Mouse (Mus musculus) lung, postnatal 4 days (tissue): ENCODE data around the gene Epha2.
A peak's percentile ranks its signal among the peaks of the same experiment; 100 is the strongest.

Experiments
- DNase-seq, 2 experiments: peaks; one replicate each; pipeline ENCODE4 v3.0.0; 2021

Epha2 gene

GRCm38 (mm10) chr4:141301116-141301553 lies at the start of gene Epha2:
Gene Epha2, plus strand, starts transcription at chr4:141301240.
- DNase-seq, result peak; percentile 91 to 92

- no peak for DNase-seq
Observed at GRCm38 (mm10) chr4:141252641-141253040, 48.4 kb upstream of the Epha2 start.

GRCm38 (mm10) chr4:141254234-141254633 lies 46.8 kb upstream of the Epha2 start:
- DNase-seq, result peak; percentile 58 to 88

- DNase-seq, result no peak
Observed at GRCm38 (mm10) chr4:141257440-141257839, 43.6 kb upstream of the Epha2 start.

GRCm38 (mm10) chr4:141259413-141259812 lies 41.6 kb upstream of the Epha2 start:
- no peak for DNase-seq

- peak; percentile 74 to 83 for DNase-seq
Observed at GRCm38 (mm10) chr4:141260007-141260723, 40.9 kb upstream of the Epha2 start.

GRCm38 (mm10) chr4:141262906-141263637 lies 38.0 kb upstream of the Epha2 start:
- DNase-seq, result no peak

GRCm38 (mm10) chr4:141265979-141266637 lies 34.9 kb upstream of the Epha2 start:
- no peak for DNase-seq

- no peak for DNase-seq
Observed at GRCm38 (mm10) chr4:141267250-141267649, 33.8 kb upstream of the Epha2 start.

- peak in 1 of 2 experiments; percentile 80 for DNase-seq
Observed at GRCm38 (mm10) chr4:141267837-141268236, 33.2 kb upstream of the Epha2 start.

- no peak for DNase-seq
Observed at GRCm38 (mm10) chr4:141268350-141268749, 32.7 kb upstream of the Epha2 start.

- DNase-seq, result no peak
Observed at GRCm38 (mm10) chr4:141269080-141269479, 32.0 kb upstream of the Epha2 start.

GRCm38 (mm10) chr4:141270201-141270940 lies 30.7 kb upstream of the Epha2 start:
- no peak for DNase-seq

- no peak for DNase-seq
Observed at GRCm38 (mm10) chr4:141271228-141271627, 29.8 kb upstream of the Epha2 start.

- DNase-seq, result peak; percentile 67 to 74
Observed at GRCm38 (mm10) chr4:141271721-141272120, 29.3 kb upstream of the Epha2 start.

- peak; percentile 66 to 72 for DNase-seq
Observed at GRCm38 (mm10) chr4:141272878-141273277, 28.2 kb upstream of the Epha2 start.

- DNase-seq, result peak; percentile 91 to 93
Observed at GRCm38 (mm10) chr4:141273296-141273695, 27.7 kb upstream of the Epha2 start.

GRCm38 (mm10) chr4:141274485-141275341 lies 26.3 kb upstream of the Epha2 start:
- DNase-seq, result no peak

GRCm38 (mm10) chr4:141277157-141277556 lies 23.9 kb upstream of the Epha2 start:
- no peak for DNase-seq

- peak; percentile 91 to 96 for DNase-seq
Observed at GRCm38 (mm10) chr4:141278154-141278553, 22.9 kb upstream of the Epha2 start.

GRCm38 (mm10) chr4:141279327-141279726 lies 21.7 kb upstream of the Epha2 start:
- peak; percentile 68 to 80 for DNase-seq

GRCm38 (mm10) chr4:141279783-141280182 lies 21.3 kb upstream of the Epha2 start:
- no peak for DNase-seq
